Mouse (Mus musculus) megakaryocyte-erythroid progenitor cell, adult 5-6 weeks (primary cell): Measurements from ENCODE around the gene Pdk1. TPM values are rescaled to one million over a fixed set of nuclear protein-coding genes. Genes with fewer than 3 reads are reported as not detected.
"Not testable (repeated sequence)": the region's sequence is repeated elsewhere in the genome, so short reads cannot be mapped to it uniquely, and the experiment has no call there.

Source experiments
- ATAC-seq: replicated peaks from 2 replicates; pipeline ENCODE4 v1.8.0; 2016; ENCODE audit warnings: mild to moderate bottlenecking, inconsistent platforms; ENCODE audit not compliant: severe bottlenecking, poor library complexity, low FRiP score, low TSS enrichment
- total RNA-seq, 2 experiments: library from RNA; stranded (forward) in 1 of 2; stranded (reverse) in 1 of 2; fragments of 200-1000, 215-1000 nt in 1 of 2; fragments of >200 nt in 1 of 2; fragmentation: Nextera tagmentation in 1 of 2; gene quantifications; 2 replicates each; pipeline ENCODE4 v1.2.3; 2014 to 2017

Gene Pdk1
- total RNA-seq, 2 experiments from 2014 or later, result 27.9 to 66.8 TPM

DNA sequence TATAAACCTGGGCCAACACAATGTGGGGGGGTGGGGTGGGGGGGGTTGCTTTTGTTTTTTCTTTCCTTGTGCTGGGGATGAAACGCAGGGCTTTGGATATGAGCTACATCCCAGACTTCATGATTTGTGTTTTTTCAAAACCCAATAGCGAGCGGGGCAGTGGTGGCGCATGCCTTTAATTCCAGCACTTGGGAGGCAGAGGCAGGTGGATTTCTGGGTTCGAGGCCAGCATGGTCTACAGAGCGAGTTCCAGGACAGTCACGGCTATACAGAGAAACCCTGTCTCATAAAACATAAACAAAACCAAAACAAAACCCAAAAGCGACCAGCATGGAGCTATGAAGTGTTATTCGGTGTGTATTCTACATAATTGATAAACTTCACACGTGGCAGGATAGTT, 883 bp upstream of the Pdk1 start:
- no peak for ATAC-seq

DNA sequence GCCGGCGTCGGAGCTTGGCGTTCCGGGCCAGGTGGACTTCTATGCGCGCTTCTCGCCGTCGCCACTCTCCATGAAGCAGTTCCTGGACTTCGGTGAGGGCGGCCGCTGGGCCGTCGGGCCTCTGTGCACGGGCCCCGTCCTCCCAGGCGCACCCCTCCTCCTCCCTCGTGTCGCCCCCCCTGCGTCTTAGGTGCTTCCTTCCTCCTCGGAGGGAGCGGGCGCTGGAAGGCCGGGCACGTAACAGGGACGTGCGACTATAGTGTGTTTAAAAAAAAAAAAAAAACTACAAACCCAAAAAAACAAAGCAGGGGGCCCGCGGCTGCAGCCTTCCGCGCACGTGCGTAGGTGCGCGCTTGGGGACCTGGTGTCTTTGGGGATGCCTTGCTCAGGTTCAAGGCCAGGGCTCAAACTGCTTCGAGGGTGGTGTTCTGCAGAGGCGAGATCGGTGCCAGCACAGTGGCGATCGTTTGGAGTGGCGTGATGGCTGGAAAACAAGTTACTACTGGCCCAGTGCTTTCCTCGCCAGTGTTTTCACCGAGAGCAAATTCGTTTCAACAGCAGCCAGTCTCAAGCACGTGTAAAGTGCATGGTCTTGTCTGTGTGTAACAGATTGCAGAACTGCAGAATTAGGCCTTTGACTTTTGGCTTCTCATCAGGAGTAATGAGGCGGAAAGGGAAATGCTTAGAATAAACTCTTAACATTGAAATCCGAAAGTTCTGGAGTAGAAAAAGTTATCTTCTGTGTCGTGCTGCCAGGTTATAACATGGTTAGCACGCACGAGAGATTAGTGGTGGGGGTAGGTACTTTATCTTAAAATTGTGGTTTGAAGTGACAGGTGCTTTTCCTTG, 674 bp downstream of the Pdk1 start:
- peak; percentile 46 for ATAC-seq

DNA sequence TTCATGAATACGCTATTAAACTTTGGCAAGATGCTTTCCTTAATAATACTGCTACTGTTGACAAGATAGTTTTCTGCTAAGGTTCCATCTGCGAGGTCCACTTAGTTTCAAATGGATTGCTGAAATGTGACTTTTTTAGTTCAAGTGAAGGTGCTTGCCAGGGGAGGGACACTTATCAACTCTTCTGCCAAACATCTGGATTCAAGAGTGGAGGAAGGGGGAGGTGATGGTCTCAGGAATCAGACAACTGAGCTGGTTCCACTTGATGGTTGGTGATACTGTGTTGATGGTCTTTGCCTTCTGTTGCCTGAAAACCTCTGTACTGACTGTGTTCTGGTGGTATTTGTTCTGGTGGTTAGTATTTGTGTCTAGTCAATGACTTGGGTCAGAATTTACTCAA, 1.4 kb downstream of the Pdk1 start:
- peak; percentile 62 for ATAC-seq

DNA sequence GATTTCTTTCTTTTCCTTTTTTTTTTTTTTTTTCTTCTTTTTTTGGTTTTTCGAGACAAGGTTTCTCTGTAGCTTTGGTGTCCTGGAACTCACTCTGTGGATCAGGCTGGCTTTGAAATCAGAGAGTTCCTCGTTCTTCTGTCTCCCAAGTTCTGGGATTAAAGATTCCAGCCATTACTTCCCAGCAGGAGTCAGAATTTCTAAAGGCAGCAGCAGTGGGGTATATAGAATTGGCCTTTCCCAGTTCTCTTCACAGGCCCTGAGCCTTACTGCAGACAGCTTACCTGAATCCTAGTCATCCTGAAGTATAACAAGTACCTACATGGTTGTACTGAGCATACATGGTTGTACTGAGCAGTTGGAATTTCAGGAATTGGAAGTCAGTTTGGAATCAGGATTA, 1.8 kb downstream of the Pdk1 start:
- ATAC-seq, result no peak

DNA sequence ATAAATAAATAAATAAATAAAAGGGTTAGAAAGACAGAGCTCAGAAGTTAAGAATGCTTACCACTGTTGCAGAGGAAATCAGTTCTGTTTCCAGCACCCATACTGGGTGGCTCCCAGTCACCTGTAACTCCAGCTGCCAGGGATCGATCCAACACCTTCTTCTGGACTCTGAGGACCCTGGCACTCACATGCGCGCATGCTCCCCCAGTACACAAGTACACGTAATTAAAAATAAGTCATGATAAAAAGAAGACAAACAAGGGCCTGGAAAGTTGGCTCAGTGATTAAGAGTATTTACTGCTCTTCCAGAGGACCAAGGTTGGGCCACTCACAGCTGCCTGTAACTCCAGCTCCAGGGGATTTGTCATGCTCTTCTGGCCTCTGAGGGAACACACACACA, 4.8 kb downstream of the Pdk1 start:
- ATAC-seq, result no peak

DNA sequence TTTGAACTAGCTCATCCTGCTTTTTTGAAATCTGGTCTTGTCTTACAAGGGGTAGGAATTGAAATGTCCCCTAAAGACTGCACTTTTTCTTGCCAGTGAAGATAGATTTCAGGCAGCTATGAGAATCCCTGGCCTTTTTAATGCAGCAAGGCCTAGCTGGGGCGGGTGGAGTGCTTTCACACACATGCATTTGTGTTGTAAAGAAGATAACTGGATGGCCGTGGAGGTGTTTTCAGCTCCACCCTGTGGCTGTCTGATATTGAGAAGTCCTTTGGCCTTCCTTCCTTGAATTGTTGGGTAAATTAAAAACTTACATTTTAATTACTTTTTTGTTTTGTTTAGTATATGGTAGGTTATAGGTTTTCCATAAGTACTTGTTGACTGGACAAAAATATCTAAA, 5.4 kb downstream of the Pdk1 start:
- ATAC-seq, result peak; percentile 56

DNA sequence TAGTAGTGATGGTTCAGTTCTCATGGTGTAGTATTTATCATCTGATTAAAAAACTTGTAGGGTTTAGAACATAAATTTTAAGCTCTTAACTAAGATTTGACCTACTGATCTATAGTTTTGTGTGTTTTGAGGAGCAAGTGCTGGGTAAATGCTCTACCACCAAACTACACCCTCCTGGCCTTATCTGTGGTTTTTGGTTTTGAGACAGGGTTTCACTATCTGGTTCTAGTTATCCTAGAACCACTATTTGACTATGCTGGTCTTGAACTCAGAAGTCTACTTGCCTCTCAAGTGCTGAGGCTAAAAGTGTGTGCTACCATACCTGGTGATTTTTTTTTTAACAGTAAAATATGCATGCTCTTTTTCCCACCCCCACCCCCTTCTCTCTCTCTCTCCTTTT, 5.9 kb downstream of the Pdk1 start:
- 0 out of 2 replicates have a peak, but pooled peaks have one; percentile 31 for ATAC-seq

DNA sequence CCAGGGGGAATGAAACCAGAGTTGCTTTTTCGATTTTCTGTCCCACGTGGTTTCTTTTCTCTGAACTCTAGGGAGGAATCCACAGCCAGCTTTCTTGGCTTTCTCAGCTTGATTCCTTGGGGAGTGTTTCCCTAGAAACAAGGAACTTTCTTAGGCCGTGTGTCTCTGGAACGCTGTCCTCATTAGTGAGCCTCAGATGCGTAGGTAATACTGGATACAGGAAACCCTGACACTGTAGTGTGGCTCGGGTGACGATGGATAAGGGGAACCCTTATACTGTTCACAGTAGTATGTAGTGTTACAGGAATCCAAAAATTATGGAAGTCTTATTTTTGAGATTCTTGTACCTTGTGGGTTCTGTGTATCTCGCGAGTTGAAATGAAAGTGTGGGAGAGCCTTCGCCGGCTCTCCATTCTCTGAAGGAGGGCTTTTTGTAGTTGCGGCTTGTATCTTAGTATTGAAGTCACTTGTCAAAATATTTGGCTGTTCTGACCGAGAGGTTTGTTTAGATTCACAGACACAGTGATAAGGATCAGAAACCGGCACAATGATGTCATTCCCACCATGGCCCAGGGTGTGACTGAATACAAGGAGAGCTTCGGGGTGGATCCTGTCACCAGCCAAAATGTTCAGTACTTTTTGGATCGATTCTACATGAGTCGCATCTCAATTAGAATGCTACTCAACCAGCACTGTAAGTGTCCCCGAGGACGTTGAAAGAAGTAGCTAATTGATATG, 10.1 kb downstream of the Pdk1 start:
- ATAC-seq, result no peak

DNA sequence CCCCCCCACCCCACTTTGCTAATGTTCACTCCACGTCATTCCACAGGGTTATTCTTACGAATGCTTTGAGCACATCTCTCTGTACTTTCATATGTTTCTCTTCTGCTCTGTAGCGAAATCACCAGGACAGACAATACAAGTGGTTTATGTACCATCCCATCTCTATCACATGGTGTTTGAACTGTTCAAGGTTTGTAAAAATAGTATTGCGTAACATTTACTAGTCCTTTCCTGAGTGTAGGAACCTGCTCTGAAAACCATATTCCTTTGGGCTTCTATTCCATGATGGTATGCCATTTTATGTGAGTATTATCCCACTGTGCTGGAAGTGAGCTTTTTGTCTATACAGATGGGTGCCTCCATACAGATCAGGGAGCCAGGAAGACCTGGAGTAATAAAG, 14.2 kb downstream of the Pdk1 start:
- ATAC-seq, result no peak

DNA sequence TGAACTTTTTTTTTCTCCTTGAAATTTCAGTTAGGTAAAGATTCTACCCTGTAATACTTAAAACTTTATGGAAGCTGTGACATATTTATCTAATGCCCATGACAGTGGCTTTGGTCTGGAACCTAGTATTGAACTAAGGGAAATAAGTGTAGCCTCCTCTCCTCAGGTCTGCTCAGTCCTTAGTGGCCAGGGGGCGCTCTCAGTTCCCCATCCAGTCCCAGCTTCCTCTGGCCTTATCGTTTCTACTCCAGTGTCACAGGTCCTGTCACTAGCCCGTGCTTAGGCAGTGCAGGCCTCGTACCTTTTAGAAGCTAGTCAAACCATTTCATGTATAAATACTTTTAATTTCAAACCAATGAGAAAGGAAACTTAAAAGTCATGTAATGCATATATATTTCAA, 15.4 kb downstream of the Pdk1 start:
- no peak; the same call in 1 of the 2 replicates for ATAC-seq

DNA sequence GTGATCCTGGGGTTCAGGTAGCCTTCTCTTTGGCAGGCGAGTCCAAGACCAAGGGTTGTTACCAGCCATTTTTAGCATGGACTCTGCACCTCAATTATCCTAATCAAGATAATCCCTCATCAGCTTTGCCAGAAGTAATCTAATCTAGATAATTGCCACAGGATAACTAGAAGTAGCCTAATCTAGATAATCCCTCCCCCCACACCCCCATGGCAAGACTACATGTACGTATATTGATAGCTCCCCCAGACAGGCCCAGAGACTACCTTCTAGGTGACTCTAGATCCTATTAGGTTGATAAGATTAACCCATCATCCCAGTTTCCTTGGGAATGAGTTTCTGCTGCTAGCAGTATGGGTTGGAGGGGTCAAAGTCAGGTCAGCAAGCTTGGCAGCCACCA, 18.5 kb downstream of the Pdk1 start:
- ATAC-seq, result no peak

DNA sequence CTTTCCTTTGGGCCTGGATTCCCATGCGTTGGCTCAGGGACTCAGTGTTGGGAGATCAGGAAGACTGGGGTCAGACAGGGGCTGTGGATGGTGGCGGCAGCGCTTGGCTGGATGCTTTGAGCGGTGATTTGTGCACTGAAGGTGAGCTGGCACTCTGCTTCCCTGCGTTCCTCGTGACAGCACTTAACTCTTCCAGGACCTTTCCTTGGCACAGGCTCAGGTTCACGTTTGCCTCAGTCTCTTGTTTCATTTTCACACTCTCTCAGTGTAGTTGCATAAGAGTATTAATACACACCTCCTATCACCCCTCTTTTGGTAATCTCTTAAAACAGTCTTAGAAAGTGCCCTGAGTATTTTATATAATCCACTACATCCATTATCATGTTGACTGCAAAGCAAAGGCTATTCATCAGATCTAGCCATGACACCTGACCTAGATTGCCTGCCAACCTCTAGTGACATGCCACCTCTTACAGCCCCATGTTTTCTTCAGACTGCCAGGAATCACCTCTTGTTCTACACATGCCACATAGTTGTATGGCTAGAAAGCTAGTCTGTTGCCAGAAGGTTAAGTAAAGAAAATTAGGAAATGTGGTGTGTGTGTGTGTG, 19.8 kb downstream of the Pdk1 start:
- ATAC-seq, result no peak

DNA sequence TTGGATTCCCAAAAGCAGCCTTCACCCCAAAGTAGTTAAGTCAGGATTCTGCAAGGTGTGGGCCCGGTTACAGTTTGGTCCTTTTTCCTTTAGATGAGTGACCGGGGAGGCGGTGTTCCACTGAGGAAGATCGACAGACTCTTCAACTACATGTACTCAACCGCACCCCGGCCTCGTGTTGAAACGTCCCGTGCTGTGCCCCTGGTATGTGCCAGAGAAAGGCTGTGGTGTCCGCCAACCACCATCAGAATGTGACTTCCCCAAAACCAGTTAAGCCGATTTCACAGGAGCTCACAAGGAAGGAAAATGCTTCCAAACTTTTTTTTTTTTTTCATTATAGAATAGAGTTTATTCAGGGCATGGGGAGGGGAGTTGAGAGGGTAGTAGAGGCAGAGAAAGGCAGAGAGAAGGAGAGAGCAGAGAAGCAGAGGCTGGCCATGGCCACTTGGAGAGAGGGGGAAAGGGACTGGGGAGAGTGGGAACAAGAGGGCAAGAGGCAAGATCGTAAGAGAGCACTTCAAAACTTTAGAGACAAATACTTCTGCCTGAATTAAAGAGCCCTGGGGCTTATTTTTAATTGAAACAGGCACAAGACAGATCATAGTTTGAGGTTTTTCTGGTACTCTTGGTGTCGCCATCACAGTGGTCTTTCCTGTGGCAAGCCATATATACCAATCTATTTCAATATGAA, 22.7 kb downstream of the Pdk1 start:
- no peak for ATAC-seq

DNA sequence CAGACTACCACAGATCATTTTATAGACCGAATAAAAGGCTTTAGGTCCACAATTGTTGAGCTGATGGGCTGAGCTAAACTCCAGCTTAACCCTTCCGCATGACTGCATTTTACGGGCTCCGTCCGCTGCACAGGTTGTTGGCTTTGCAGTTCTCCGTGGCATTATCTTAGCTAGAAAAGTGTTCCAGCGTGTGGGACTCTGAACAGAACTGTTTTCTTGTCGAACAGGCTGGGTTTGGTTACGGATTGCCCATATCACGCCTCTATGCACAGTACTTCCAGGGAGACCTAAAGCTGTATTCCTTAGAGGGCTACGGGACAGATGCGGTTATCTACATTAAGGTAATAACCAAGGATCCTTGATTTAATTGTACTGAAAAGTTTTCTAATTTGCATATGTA, 24.4 kb downstream of the Pdk1 start:
- ATAC-seq, result no peak

DNA sequence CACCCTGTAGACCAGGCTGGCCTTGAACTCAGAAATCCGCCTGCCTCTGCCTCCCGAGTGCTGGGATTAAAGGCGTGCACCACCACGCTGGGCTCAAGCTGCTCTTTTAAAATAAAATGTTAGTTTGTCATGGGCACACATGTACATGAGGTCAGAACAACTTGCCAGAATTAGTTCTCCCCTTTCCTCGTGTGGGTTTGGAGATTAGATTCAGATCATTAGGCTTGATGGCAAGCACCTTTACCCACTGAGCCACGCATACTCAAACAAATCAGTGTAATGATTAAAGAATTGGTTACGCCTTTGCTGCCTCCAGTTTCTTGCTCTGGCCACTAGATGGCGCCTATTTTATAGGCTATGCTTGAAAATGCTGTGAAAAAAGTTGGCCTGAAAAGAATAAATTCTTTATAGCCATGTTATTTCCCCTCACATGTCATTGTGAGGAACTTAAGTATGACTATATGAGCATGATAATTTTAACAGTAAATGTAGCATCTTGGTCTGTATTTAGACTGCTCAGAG, 25.4 kb downstream of the Pdk1 start:
- no peak; the same call in 1 of the 2 replicates for ATAC-seq

DNA sequence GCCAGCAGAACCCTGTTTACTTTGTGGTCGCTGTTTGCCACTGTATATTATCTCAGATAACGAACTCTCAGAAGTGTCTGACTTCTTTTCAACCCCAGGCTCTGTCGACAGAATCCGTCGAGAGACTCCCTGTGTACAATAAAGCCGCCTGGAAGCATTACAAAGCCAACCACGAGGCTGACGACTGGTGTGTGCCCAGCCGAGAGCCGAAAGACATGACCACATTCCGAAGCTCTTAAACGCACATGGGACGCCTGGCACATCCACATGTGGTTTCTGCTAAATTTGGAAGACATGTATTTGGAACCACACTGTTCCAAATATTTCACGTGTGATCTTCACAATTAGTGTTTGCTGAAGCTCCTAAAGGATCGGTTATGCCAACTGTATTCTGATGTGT, 26.9 kb downstream of the Pdk1 start:
- no peak for ATAC-seq

DNA sequence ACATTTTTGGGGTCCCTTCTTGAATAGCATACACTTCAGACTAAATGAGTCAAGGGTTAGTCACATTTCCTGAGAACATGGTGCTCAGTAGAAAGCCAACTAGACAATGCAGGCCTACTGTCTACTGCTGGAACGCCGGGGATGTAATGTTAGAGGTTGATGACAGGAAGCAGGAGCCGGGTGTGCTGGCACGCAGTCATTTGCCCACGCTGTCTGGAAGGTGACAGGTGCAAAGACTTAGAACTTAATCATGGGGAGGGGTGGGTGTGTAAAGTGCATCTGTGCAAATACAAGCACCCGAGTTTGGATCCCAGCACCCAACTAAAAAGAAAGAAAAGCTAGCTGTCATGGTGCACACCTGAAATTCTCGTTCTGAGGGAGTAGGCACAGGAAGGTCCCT, 32.1 kb downstream of the Pdk1 start:
- no peak for ATAC-seq

DNA sequence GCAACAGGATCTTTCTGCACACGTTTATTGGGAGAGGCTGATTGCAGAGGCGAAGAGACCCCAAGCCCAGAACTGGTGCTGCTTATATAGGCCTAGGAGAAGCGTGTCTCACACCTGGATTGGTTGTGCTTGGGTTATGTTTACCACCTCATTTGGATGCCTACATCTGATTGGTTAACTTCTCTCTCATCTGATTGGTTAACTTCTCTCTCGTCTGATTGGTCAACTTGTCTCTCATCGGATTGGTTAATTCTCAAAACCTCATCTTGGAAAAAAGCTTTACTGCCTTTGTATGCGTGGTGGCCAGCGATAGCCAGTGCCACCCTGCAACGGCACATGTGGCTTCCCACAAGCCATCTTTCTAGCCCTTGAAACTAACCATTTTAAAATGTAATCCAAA, 33.3 kb downstream of the Pdk1 start:
- ATAC-seq, result not testable (repeated sequence)

DNA sequence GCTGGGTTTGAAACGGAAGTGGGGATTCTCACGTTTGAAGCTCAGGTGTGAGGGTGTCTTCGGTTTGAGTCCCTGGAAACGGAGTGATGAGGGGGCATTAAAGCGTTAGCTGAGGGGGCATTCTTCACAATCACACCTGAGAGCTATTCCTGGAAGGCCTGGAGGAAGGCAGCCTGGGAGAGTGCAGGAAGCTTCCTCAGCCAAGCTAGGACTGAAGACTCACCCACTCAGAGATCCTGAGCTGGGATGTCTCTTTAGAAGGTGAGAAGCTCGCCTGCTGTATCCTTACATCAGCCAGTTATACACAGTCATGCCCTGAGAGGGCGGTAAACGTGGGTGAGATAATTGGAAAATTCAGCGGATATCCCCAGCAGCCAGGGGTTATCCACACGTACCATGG, 40.9 kb downstream of the Pdk1 start:
- ATAC-seq, result no peak

DNA sequence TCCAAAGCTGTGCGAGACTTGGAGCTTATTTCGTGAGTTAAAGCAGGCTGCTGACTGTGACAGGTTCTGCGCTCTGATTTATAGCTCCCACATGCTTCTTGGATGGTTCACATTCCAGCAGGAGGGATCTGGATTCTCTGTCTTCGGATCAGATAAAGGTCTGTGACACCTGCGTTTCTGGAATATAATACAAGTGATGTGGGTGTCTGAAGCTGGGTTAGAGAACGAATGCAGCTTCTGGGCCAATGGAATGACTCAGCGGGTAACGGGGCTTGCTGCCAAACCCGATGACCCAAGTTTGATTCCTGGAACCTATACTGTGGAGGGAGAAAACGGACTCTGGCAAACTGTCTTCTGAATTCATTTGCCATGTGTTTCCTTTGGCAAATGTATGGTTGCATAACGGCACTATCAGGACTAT, 46.2 kb downstream of the Pdk1 start:
- no peak for ATAC-seq
